Mouse (Mus musculus): ENCODE measurements around the gene Abi1. TPM values are rescaled to one million over a fixed set of nuclear protein-coding genes. Genes with fewer than 3 reads are reported as not detected.

The Abi1 gene
- total and polyA plus RNA-seq, 2 experiments from 2014 or later: 64.9 to 180 TPM

GRCm38 (mm10) chr2:23034692-23035435, 5.2 kb downstream of the Abi1 start:
- WGBS: 85% methylated on average over 3 of the region's 3 CpGs
- Histone ChIP-seq H3K9me3 (ENCODE audit: low read length) (0 out of 2 replicates have a peak, but pooled peaks cover under 1% of the 10 kb centered on the region), H3K4me3 (ENCODE audit: low read length) (no peak overlapping the region), H3K4me1 (ENCODE audit: insufficient read depth, low read length) (peaks cover 4% of the 10 kb centered on the region; the same call in 1 of the 2 replicates), H3K4me2 (ENCODE audit: low read depth, low read length) (no peak overlapping the region), H3K27me3 (ENCODE audit: insufficient read depth, low read length) (no peaks in the 10 kb centered on the region), H3K9ac (replicated peaks; ENCODE audit: low read length) (no peak overlapping the region), H3K27ac (no peak overlapping the region), H3K36me3 (ENCODE audit: insufficient read depth, low read length) (no peaks in the 10 kb centered on the region)
- no peak for DNase-seq (ENCODE audit: low spot score)
- ATAC-seq: no peak
- no peak for TF ChIP-seq CTCF (IDR thresholded peaks at IDR 0.05; ENCODE audit: low read depth)

DNA sequence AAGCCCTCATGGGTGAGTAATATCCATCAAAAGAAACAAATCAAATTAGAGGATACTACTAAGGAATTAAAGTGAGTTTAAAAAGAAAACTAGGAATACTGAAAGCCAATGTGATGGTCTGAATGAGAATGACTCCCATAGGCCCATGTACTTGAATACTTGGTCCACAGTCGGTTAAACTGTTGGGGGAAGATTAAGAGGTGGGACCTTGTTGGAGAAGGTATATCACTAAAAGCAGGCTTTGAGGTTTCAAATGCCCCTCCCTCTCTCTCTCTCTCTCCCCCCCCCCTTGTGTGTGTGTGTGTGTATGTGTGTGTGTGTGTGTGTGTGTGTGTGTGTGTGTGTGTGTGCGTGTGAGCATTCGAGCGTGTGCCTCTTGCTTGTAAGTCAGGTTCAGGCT, 9.4 kb downstream of the Abi1 start:
- Histone ChIP-seq H3K4me2 (ENCODE audit: low read depth, low read length) (no peak overlapping the region), H3K27ac (no peak overlapping the region), H3K9ac (replicated peaks; ENCODE audit: low read length) (no peak overlapping the region), H3K27me3 (ENCODE audit: insufficient read depth, low read length) (no peaks in the 10 kb centered on the region), H3K9me3 (ENCODE audit: low read length) (0 out of 2 replicates have a peak, but pooled peaks cover 2% of the 10 kb centered on the region), H3K4me3 (ENCODE audit: low read length) (no peak overlapping the region), H3K36me3 (ENCODE audit: insufficient read depth, low read length) (no peaks in the 10 kb centered on the region), H3K4me1 (ENCODE audit: insufficient read depth, low read length) (no peaks in the 10 kb centered on the region)
- no peak for DNase-seq (ENCODE audit: low spot score)
- WGBS: 98% methylated on average over 4 of the region's 4 CpGs
- no peak for ATAC-seq
- no peak for TF ChIP-seq CTCF (IDR thresholded peaks at IDR 0.05; ENCODE audit: low read depth)

- no peak overlapping the region for H3K4me2 ChIP-seq (ENCODE audit: low read depth, low read length)
- H3K4me3 ChIP-seq (ENCODE audit: low read length): no peak overlapping the region
- WGBS: 74% methylated on average over 4 of the region's 4 CpGs
- H3K27me3 ChIP-seq (ENCODE audit: insufficient read depth, low read length): no peaks in the 10 kb centered on the region
- H3K36me3 ChIP-seq (ENCODE audit: insufficient read depth, low read length): no peaks in the 10 kb centered on the region
- no peak overlapping the region for H3K9ac ChIP-seq (replicated peaks; ENCODE audit: low read length)
- no peaks in the 10 kb centered on the region for H3K4me1 ChIP-seq (ENCODE audit: insufficient read depth, low read length)
- no peak for TF ChIP-seq CTCF (IDR thresholded peaks at IDR 0.05; ENCODE audit: low read depth)
- ATAC-seq (no peak), DNase-seq (ENCODE audit: low spot score) (no peak)
- no peak overlapping the region for H3K27ac ChIP-seq
- H3K9me3 ChIP-seq (ENCODE audit: low read length): 0 out of 2 replicates have a peak, but pooled peaks cover 2% of the 10 kb centered on the region
These were observed 11.2 kb downstream of the Abi1 start for GRCm38 (mm10) chr2:23028826-23029225.

DNA sequence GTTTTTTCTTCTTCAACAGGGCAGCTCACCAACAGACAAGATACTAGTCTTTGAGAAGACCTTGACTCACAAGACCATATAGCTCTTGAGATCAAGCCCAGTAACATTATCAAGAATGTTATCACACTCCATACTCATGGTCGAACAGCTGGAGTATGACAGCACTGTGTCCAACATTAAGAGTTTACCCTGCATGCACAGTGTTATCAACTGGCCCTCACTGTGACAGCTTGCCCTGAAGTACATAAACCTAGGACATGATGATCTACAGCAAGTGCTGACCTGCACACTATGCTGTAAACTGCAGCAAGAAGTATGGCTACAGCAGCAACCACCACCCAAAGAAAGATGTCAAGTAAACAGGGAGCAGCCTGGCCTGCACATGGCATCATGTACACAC, 13.7 kb downstream of the Abi1 start:
- Histone ChIP-seq H3K9me3 (ENCODE audit: low read length) (0 out of 2 replicates have a peak, but pooled peaks cover 2% of the 10 kb centered on the region), H3K4me1 (ENCODE audit: insufficient read depth, low read length) (no peaks in the 10 kb centered on the region), H3K27me3 (ENCODE audit: insufficient read depth, low read length) (no peaks in the 10 kb centered on the region), H3K4me3 (ENCODE audit: low read length) (no peak overlapping the region), H3K9ac (replicated peaks; ENCODE audit: low read length) (no peak overlapping the region), H3K36me3 (ENCODE audit: insufficient read depth, low read length) (no peaks in the 10 kb centered on the region), H3K4me2 (ENCODE audit: low read depth, low read length) (no peak overlapping the region), H3K27ac (no peak overlapping the region)
- no peak for DNase-seq (ENCODE audit: low spot score)
- no peak for TF ChIP-seq CTCF (IDR thresholded peaks at IDR 0.05; ENCODE audit: low read depth)
- ATAC-seq: no peak
- 95% methylated on average over 1 of the region's 1 CpGs for WGBS

DNA sequence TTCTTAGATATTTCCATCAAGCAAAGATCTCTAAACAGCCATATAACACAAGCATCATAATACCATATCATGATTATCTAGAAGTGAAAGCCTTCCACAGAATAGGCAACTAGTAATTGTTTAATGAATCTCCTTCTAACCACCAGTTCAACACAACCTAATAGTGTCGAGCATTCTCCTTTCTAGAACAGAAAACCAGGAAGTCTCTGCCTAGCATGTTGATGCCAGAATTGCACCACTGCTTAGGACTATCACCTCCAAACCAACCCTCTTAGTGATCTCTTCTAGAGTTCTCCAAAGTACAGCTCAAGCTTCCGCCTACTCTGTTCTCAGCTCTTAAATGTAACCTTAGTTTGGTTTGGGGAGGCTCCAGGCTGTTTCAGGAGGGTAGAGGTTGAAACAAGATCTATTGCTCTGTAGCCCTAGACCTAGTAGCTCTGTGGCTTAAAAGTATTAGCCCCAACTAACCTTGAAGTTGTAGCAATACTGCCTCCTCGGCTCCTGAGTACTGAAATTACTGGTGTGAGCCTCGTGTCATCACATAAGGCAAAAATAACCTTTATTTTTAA, 16.2 kb downstream of the Abi1 start:
- Histone ChIP-seq H3K4me2 (ENCODE audit: low read depth, low read length) (no peak overlapping the region), H3K36me3 (ENCODE audit: insufficient read depth, low read length) (no peaks in the 10 kb centered on the region), H3K9me3 (ENCODE audit: low read length) (no peaks in the 10 kb centered on the region), H3K4me3 (ENCODE audit: low read length) (no peak overlapping the region), H3K27me3 (ENCODE audit: insufficient read depth, low read length) (no peaks in the 10 kb centered on the region), H3K4me1 (ENCODE audit: insufficient read depth, low read length) (no peaks in the 10 kb centered on the region), H3K9ac (replicated peaks; ENCODE audit: low read length) (no peak overlapping the region), H3K27ac (no peak overlapping the region)
- WGBS: 94% methylated on average over 4 of the region's 4 CpGs
- TF ChIP-seq CTCF (IDR thresholded peaks at IDR 0.05; ENCODE audit: low read depth): no peak
- no peak for ATAC-seq
- no peak for DNase-seq (ENCODE audit: low spot score)

- H3K27ac ChIP-seq: no peak overlapping the region
- no peak overlapping the region for H3K9ac ChIP-seq (replicated peaks; ENCODE audit: low read length)
- no peaks in the 10 kb centered on the region for H3K36me3 ChIP-seq (ENCODE audit: insufficient read depth, low read length)
- WGBS: 76% methylated on average over 3 of the region's 3 CpGs
- H3K4me2 ChIP-seq (ENCODE audit: low read depth, low read length): no peak overlapping the region
- no peaks in the 10 kb centered on the region for H3K27me3 ChIP-seq (ENCODE audit: insufficient read depth, low read length)
- H3K4me1 ChIP-seq (ENCODE audit: insufficient read depth, low read length): no peaks in the 10 kb centered on the region
- H3K9me3 ChIP-seq (ENCODE audit: low read length): no peaks in the 10 kb centered on the region
- DNase-seq (ENCODE audit: low spot score): no peak
- no peak for TF ChIP-seq CTCF (IDR thresholded peaks at IDR 0.05; ENCODE audit: low read depth)
- H3K4me3 ChIP-seq (ENCODE audit: low read length): no peak overlapping the region
- no peak for ATAC-seq
These were observed 17.0 kb downstream of the Abi1 start for GRCm38 (mm10) chr2:23023023-23023422.

- no peak overlapping the region for H3K4me3 ChIP-seq (ENCODE audit: low read length)
- no peaks in the 10 kb centered on the region for H3K27me3 ChIP-seq (ENCODE audit: insufficient read depth, low read length)
- TF ChIP-seq CTCF (IDR thresholded peaks at IDR 0.05; ENCODE audit: low read depth): no peak
- H3K9ac ChIP-seq (replicated peaks; ENCODE audit: low read length): no peak overlapping the region
- no peaks in the 10 kb centered on the region for H3K9me3 ChIP-seq (ENCODE audit: low read length)
- DNase-seq (ENCODE audit: low spot score): no peak
- 38% methylated on average over 4 of the region's 4 CpGs for WGBS
- H3K36me3 ChIP-seq (ENCODE audit: insufficient read depth, low read length): no peaks in the 10 kb centered on the region
- no peaks in the 10 kb centered on the region for H3K4me1 ChIP-seq (ENCODE audit: insufficient read depth, low read length)
- no peak for ATAC-seq
- no peak overlapping the region for H3K27ac ChIP-seq
- no peak overlapping the region for H3K4me2 ChIP-seq (ENCODE audit: low read depth, low read length)
These were observed 18.3 kb downstream of the Abi1 start for GRCm38 (mm10) chr2:23021721-23022120.

All from hindbrain, postnatal 0 days (tissue).